In genomic region chr5:139702236-139702635, GRCm38 (mm10) we compare ENCODE assay signal across 11 mouse cellular contexts. TPM values are rescaled to one million over a fixed set of nuclear protein-coding genes. Genes with fewer than 3 reads are reported as not detected.
DNase-seq lines count a peak whose midpoint lies in the region; ATAC-seq lines count a peak whose summit lies in the region.
"Had no signal": no experiment of that assay in that cellular context is flagged by ENCODE, and none has a peak within 500 bp of the region (broad histone marks: within the 10 kb centered on the region; RNA-seq: fewer than 3 reads in every experiment).

No protein-coding gene starts in this region.

- H3K27me3 ChIP-seq in embryonic facial prominence, embryonic 10.5 days (replicated peaks; ENCODE audit: low read depth, poor library complexity, severe bottlenecking): no peaks in the 10 kb centered on the region

- WGBS in embryonic facial prominence, embryonic 10.5 days: 75% methylated on average over 10 of the region's 10 CpGs

- peaks cover 28% of the 10 kb centered on the region for H3K36me3 ChIP-seq in embryonic facial prominence, embryonic 10.5 days (replicated peaks)

- no peak overlapping the region for H3K4me3 ChIP-seq in embryonic facial prominence, embryonic 10.5 days
- H3K4me3 ChIP-seq: midbrain, embryonic 10.5 days; neural tube, embryonic 13.5 days had no signal

- H3K9me3 ChIP-seq in embryonic facial prominence, embryonic 10.5 days: no peaks in the 10 kb centered on the region

- H3K27ac ChIP-seq in embryonic facial prominence, embryonic 10.5 days (replicated peaks): no peak overlapping the region
- H3K27ac ChIP-seq: midbrain, embryonic 10.5 days; neural tube, embryonic 13.5 days had no signal

- H3K4me1 ChIP-seq in embryonic facial prominence, embryonic 10.5 days: peaks cover 10% of the 10 kb centered on the region; the same call in 1 of the 2 replicates
- H3K4me1 ChIP-seq: neural tube, embryonic 13.5 days had no signal

- DNase-seq in heart, adult 11 months: peak; percentile 91
- DNase-seq in heart, adult 8-10 months (ENCODE audit: low spot score): no peak
- DNase-seq in kidney, postnatal 10 days: peak; percentile 42
- DNase-seq in kidney, adult 9 months: no peak
- DNase-seq in frontal cortex, postnatal 14 days (ENCODE audit: low spot score in 2 of 2): no peak
- DNase-seq in embryonic facial prominence, embryonic 10.5 days (ENCODE audit: low spot score): no peak

- ATAC-seq in hematopoietic stem cell, adult 5-6 weeks (replicated peaks in 1 of 2; ENCODE audit: insufficient read depth in 1 of 2, low FRiP score in 2 of 2, low TSS enrichment in 1 of 2, low read depth in 1 of 2, poor library complexity in 2 of 2, severe bottlenecking in 2 of 2): peak; percentile 19 to 50; a peak in 3 of 4 replicates
- peak; percentile 90 for ATAC-seq in megakaryocyte, adult 5-6 weeks (ENCODE audit: poor library complexity, severe bottlenecking)
- ATAC-seq: forebrain, embryonic 16.5 days had no signal

RNA-seq across cellular contexts. Expression of gene Micall2, which starts 33.9 kb away (rescaled TPM):
- total RNA-seq in heart, adult 8-10 months (2022): 1 to 10 TPM; 1.3 to 2.6 (median 1.9) TPM
- 6.3 and 7.2 TPM in 2 replicates for total RNA-seq in hematopoietic stem cell, adult 5-6 weeks (2017)
- total RNA-seq in megakaryocyte, adult 5-6 weeks (2015): 5.4 and 7.0 TPM in 2 replicates
- total RNA-seq in megakaryocyte, adult 5-6 weeks (2017): 1.8 and 2.9 TPM in 2 replicates
- polyA plus RNA-seq in embryonic facial prominence, embryonic 10.5 days (2016; fragmentation: Nextera tagmentation; extraction: Ambion mirVana): 8.6 and 10.5 TPM in 2 replicates

Comparison
In these comparisons a context has a peak if more than half of its experiments do, and no peak if none do; other contexts are left out.
1. DNase-seq: peak in heart, adult 11 months (single experiment) and kidney, postnatal 10 days (single experiment); none in heart, adult 8-10 months (single experiment), kidney, adult 9 months (single experiment), frontal cortex, postnatal 14 days (0 of 2) and embryonic facial prominence, embryonic 10.5 days (single experiment).